Mouse (Mus musculus) E14TG2a.4 (cell line): ENCODE data around the gene Rnasek.

ENCODE experiments used
- CTCF ChIP-seq: conservative IDR thresholded peaks from 2 replicates; pipeline ENCODE4 v1.5.1; 2014; ENCODE audit warnings: low read length
- NANOG ChIP-seq: IDR thresholded peaks from 2 replicates; pipeline ENCODE4 v1.6.1; 2014; ENCODE audit warnings: borderline replicate concordance, low read length, mixed read lengths
- POU5F1 ChIP-seq: IDR thresholded peaks from 2 replicates; pipeline ENCODE4 v1.6.1; 2014; ENCODE audit warnings: low read length, borderline replicate concordance

- no peak for TF ChIP-seq CTCF
- TF ChIP-seq POU5F1, result no peak
- TF ChIP-seq NANOG, result no peak
These were observed 25.6 kb upstream of the Rnasek start for GRCm38 (mm10) chr11:70265252-70265651.
